Mouse (Mus musculus) liver (tissue): Measurements from ENCODE around the gene Rlbp1.

Experiments
- DNase-seq: peaks from one replicate; pipeline ENCODE4 v3.0.0-alpha.2; 2020; ENCODE audit warnings: mixed read lengths

Gene Rlbp1

GRCm38 (mm10) chr7:79375594-79375993 lies 11.3 kb downstream of the Rlbp1 start:
- DNase-seq, result no peak

- DNase-seq, result no peak
These were observed 12.8 kb downstream of the Rlbp1 start for GRCm38 (mm10) chr7:79374017-79374416.

GRCm38 (mm10) chr7:79371321-79371879 lies 15.4 kb downstream of the Rlbp1 start:
- peak; percentile 84 for DNase-seq

- DNase-seq, result no peak
These were observed 17.4 kb downstream of the Rlbp1 start for GRCm38 (mm10) chr7:79369416-79369815.

GRCm38 (mm10) chr7:79368664-79369063 lies 18.2 kb downstream of the Rlbp1 start:
- no peak for DNase-seq

- DNase-seq, result no peak
These were observed 23.3 kb downstream of the Rlbp1 start for GRCm38 (mm10) chr7:79363370-79364043.

GRCm38 (mm10) chr7:79362830-79363229 lies 24.0 kb downstream of the Rlbp1 start:
- DNase-seq, result no peak

GRCm38 (mm10) chr7:79362208-79362607 lies 24.6 kb downstream of the Rlbp1 start:
- DNase-seq, result no peak

- no peak for DNase-seq
These were observed 26.8 kb downstream of the Rlbp1 start for GRCm38 (mm10) chr7:79360056-79360455.

GRCm38 (mm10) chr7:79359183-79359435 lies 27.7 kb downstream of the Rlbp1 start:
- no peak for DNase-seq

GRCm38 (mm10) chr7:79358350-79359182 lies 28.3 kb downstream of the Rlbp1 start:
- DNase-seq, result peak; percentile 81

- DNase-seq, result peak; percentile 73
These were observed 37.0 kb downstream of the Rlbp1 start for GRCm38 (mm10) chr7:79349738-79350386.

GRCm38 (mm10) chr7:79348816-79349215 lies 38.0 kb downstream of the Rlbp1 start:
- no peak for DNase-seq

GRCm38 (mm10) chr7:79347108-79347813 lies 39.6 kb downstream of the Rlbp1 start:
- no peak for DNase-seq

- no peak for DNase-seq
These were observed 40.2 kb downstream of the Rlbp1 start for GRCm38 (mm10) chr7:79346555-79347075.

- peak; percentile 71 for DNase-seq
These were observed 40.9 kb downstream of the Rlbp1 start for GRCm38 (mm10) chr7:79345902-79346301.

- DNase-seq, result no peak
These were observed 50.4 kb downstream of the Rlbp1 start for GRCm38 (mm10) chr7:79336362-79336910.

GRCm38 (mm10) chr7:79333419-79333818 lies 53.4 kb downstream of the Rlbp1 start:
- DNase-seq, result no peak

GRCm38 (mm10) chr7:79331197-79331596 lies 55.7 kb downstream of the Rlbp1 start:
- DNase-seq, result no peak

GRCm38 (mm10) chr7:79328769-79329168 lies 58.1 kb downstream of the Rlbp1 start:
- DNase-seq, result no peak
